Mouse (Mus musculus) spleen, adult 2 months (tissue): ENCODE results near the gene Parp14.

Source experiments
- CTCF ChIP-seq: fragments of 200-500 bp; IDR thresholded peaks from 2 replicates; pipeline ENCODE4 v1.5.1; 2011; ENCODE audit warnings: mild to moderate bottlenecking, inconsistent platforms; ENCODE audit not compliant: insufficient read depth, insufficient read length, insufficient replicate concordance; ENCODE audit errors: extremely low read depth
- POLR2A ChIP-seq: fragments of 200-500 bp; IDR thresholded peaks from 2 replicates; pipeline ENCODE4 v1.6.1; 2011; ENCODE audit warnings: low read depth, low read length, inconsistent platforms

DNA sequence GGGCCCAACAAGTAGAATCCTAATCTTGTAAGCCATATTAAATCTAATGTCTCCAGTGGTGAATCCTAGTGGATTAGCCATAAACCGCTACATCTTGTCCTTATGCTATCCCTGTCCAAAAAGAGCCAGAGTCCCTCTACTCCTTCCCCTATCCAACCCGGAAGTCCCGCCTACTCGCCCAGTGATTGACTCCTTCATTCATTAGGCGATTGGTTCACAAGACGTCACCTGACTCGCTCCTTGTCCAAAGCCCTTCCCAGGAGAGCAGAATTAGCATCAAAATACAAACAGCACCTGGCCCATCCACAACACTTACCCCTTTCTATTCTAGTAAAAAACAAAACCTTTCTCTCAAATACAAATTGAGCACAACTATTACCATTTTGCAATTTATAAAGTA lies 41.3 kb downstream of the Parp14 start:
- TF ChIP-seq POLR2A = no peak
- no peak for TF ChIP-seq CTCF
